Mouse (Mus musculus) CH12.LX (cell line): ENCODE data around the gene Mta2.

Experiments used
- CHD1 ChIP-seq: IDR thresholded peaks from 2 replicates; pipeline ENCODE4 v1.6.1; 2012; ENCODE audit warnings: low read depth, low read length, improper control_type of control experiment, inconsistent platforms
- CTCF ChIP-seq, 2 experiments: IDR thresholded peaks in 1 of 2; conservative IDR thresholded peaks in 1 of 2; 2 replicates each; pipeline ENCODE4 v1.5.1; 2011 to 2012; ENCODE audit warnings: low read depth in 2 of 2, low read length in 2 of 2, improper control_type of control experiment in 1 of 2, inconsistent platforms in 1 of 2, mild to moderate bottlenecking in 1 of 2, moderate library complexity in 1 of 2
- E2F4 ChIP-seq: IDR thresholded peaks from 2 replicates; pipeline ENCODE4 v1.6.1; 2011; ENCODE audit warnings: low read depth, low read length, improper control_type of control experiment; ENCODE audit not compliant: insufficient replicate concordance
- ETS1 ChIP-seq: conservative IDR thresholded peaks from 2 replicates; pipeline ENCODE4 v1.6.1; 2012; ENCODE audit warnings: low read depth, mild to moderate bottlenecking, inconsistent platforms, low read length, improper control_type of control experiment, moderate library complexity
- GABPA ChIP-seq: IDR thresholded peaks from 2 replicates; pipeline ENCODE4 v1.6.1; 2012; ENCODE audit warnings: low read depth, low read length, improper control_type of control experiment, inconsistent platforms; ENCODE audit not compliant: insufficient replicate concordance
- JUN ChIP-seq: IDR thresholded peaks from 2 replicates; pipeline ENCODE4 v1.6.1; 2011; ENCODE audit warnings: low read depth, mild to moderate bottlenecking, low read length, improper control_type of control experiment, moderate library complexity; ENCODE audit not compliant: insufficient read depth
- MXI1 ChIP-seq: IDR thresholded peaks from 2 replicates; pipeline ENCODE4 v1.6.1; 2011; ENCODE audit warnings: mild to moderate bottlenecking, low read depth, low read length, improper control_type of control experiment
- POLR2A ChIP-seq: IDR thresholded peaks from 2 replicates; pipeline ENCODE4 v1.6.1; 2011; ENCODE audit warnings: low read depth, mild to moderate bottlenecking, improper control_type of control experiment, low read length
- POLR2AphosphoS2 ChIP-seq: IDR thresholded peaks from 2 replicates; pipeline ENCODE4 v1.6.1; 2011; ENCODE audit warnings: low read depth, low read length, improper control_type of control experiment
- TBP ChIP-seq: conservative IDR thresholded peaks from 2 replicates; pipeline ENCODE4 v1.6.1; 2011; ENCODE audit warnings: low read depth, low read length, improper control_type of control experiment
- TCF12 ChIP-seq: IDR thresholded peaks from 2 replicates; pipeline ENCODE4 v1.6.1; 2014; ENCODE audit warnings: low read depth, mild to moderate bottlenecking, inconsistent platforms, low read length, improper control_type of control experiment
- UBTF ChIP-seq: IDR thresholded peaks from 2 replicates; pipeline ENCODE4 v1.6.1; 2012; ENCODE audit warnings: low read depth, mild to moderate bottlenecking, inconsistent platforms, low read length, improper control_type of control experiment, moderate library complexity
- USF1 ChIP-seq: IDR thresholded peaks from 2 replicates; pipeline ENCODE4 v1.6.1; 2014; ENCODE audit warnings: low read depth, mild to moderate bottlenecking, inconsistent platforms, low read length, improper control_type of control experiment
- ZMIZ1 ChIP-seq: IDR thresholded peaks from 2 replicates; pipeline ENCODE4 v1.6.1; 2012; ENCODE audit warnings: low read depth, mild to moderate bottlenecking, inconsistent platforms, low read length, improper control_type of control experiment

GRCm38 (mm10) chr19:8993625-8993912 lies 51.9 kb downstream of the Mta2 start:
- TF ChIP-seq UBTF (no peak), CTCF (conservative IDR thresholded peaks at IDR 0.05 in 1 of 2, IDR thresholded peaks at IDR 0.05 in 1 of 2; ENCODE audit: low read depth in 2 of 2, low read length in 2 of 2) (no peak), JUN (no peak), POLR2A (no peak), CHD1 (no peak), MXI1 (no peak; the same call in 1 of the 2 replicates), USF1 (no peak), ZMIZ1 (no peak), TCF12 (no peak), E2F4 (no peak), GABPA (no peak), ETS1 (no peak), TBP (0 out of 2 replicates have a peak, but pooled peaks have one; percentile 40), POLR2AphosphoS2 (no peak)
